Mouse (Mus musculus) CD4-positive helper T cell, adult 2 months (primary cell): ENCODE data around the gene Chrna1.

Experiments
- DNase-seq: peaks from one replicate; pipeline ENCODE4 v3.0.0-alpha.2; 2012; ENCODE audit warnings: low read depth, missing footprints, low spot score

Chrna1 gene

GRCm38 (mm10) chr2:73591246-73591645 lies 11.1 kb upstream of the Chrna1 start:
- no peak for DNase-seq

- no peak for DNase-seq
Observed at GRCm38 (mm10) chr2:73590106-73590505, 10.0 kb upstream of the Chrna1 start.

- no peak for DNase-seq
Observed at GRCm38 (mm10) chr2:73588951-73589350, 8.8 kb upstream of the Chrna1 start.

GRCm38 (mm10) chr2:73587109-73587506 lies 7.0 kb upstream of the Chrna1 start:
- DNase-seq: no peak

GRCm38 (mm10) chr2:73586392-73587108 lies 6.4 kb upstream of the Chrna1 start:
- no peak for DNase-seq

- peak; percentile 9 for DNase-seq
Observed at GRCm38 (mm10) chr2:73585347-73585831, 5.3 kb upstream of the Chrna1 start.

GRCm38 (mm10) chr2:73584645-73585346 lies 4.7 kb upstream of the Chrna1 start:
- DNase-seq: peak; percentile 82

GRCm38 (mm10) chr2:73580720-73581119 lies 582 bp upstream of the Chrna1 start:
- no peak for DNase-seq

- DNase-seq: no peak
Observed at GRCm38 (mm10) chr2:73579168-73579567, 970 bp downstream of the Chrna1 start.

- DNase-seq: no peak
Observed at GRCm38 (mm10) chr2:73574418-73574817, 5.7 kb downstream of the Chrna1 start.

- DNase-seq: no peak
Observed at GRCm38 (mm10) chr2:73573556-73573955, 6.6 kb downstream of the Chrna1 start.

GRCm38 (mm10) chr2:73572539-73573372 lies 7.4 kb downstream of the Chrna1 start:
- peak; percentile 52 for DNase-seq

- no peak for DNase-seq
Observed at GRCm38 (mm10) chr2:73571901-73572300, 8.2 kb downstream of the Chrna1 start.

GRCm38 (mm10) chr2:73571304-73571703 lies 8.8 kb downstream of the Chrna1 start:
- no peak for DNase-seq

- peak; percentile 69 for DNase-seq
Observed at GRCm38 (mm10) chr2:73566989-73567605, 13.0 kb downstream of the Chrna1 start.

GRCm38 (mm10) chr2:73566162-73566561 lies 14.0 kb downstream of the Chrna1 start:
- peak; percentile 42 for DNase-seq

- DNase-seq: no peak
Observed at GRCm38 (mm10) chr2:73563690-73564089, 16.4 kb downstream of the Chrna1 start.

GRCm38 (mm10) chr2:73562656-73563055 lies 17.5 kb downstream of the Chrna1 start:
- DNase-seq: no peak

GRCm38 (mm10) chr2:73561665-73562063 lies 18.5 kb downstream of the Chrna1 start:
- DNase-seq: peak; percentile 64

GRCm38 (mm10) chr2:73560899-73561664 lies 19.1 kb downstream of the Chrna1 start:
- DNase-seq: no peak

GRCm38 (mm10) chr2:73560445-73560844 lies 19.7 kb downstream of the Chrna1 start:
- DNase-seq: no peak
